Mouse (Mus musculus): ENCODE data around the gene D930048N14Rik. TPM values are rescaled to one million over a fixed set of nuclear protein-coding genes. Genes with fewer than 3 reads are reported as not detected.
"Not testable (repeated sequence)": the region's sequence is repeated elsewhere in the genome, so short reads cannot be mapped to it uniquely, and the experiment has no call there.

Gene D930048N14Rik
- total and polyA plus RNA-seq, 2 experiments from 2014 or later, result 0.08 to 0.78 TPM

GRCm38 (mm10) chr11:51658705-51659104 lies 8.0 kb downstream of the D930048N14Rik start:
- Histone ChIP-seq H3K4me1 (ENCODE audit: control insufficient read depth, insufficient read depth) (peaks cover 3% of the 10 kb centered on the region; the same call in 1 of the 2 replicates), H3K36me3 (replicated peaks; ENCODE audit: control insufficient read depth, insufficient read depth, low read length) (no peaks in the 10 kb centered on the region), H3K9ac (replicated peaks; ENCODE audit: low read depth, low read length) (0 out of 2 replicates have a peak overlapping the region, but pooled peaks have one; percentile 26), H3K4me2 (ENCODE audit: low read depth, low read length) (no peak overlapping the region), H3K4me3 (ENCODE audit: low read depth, low read length) (no peak overlapping the region), H3K9me3 (replicated peaks; ENCODE audit: control insufficient read depth, low read length) (no peaks in the 10 kb centered on the region), H3K27ac (ENCODE audit: low read depth) (no peak overlapping the region), H3K27me3 (ENCODE audit: control insufficient read depth, insufficient read depth, low read length) (no peaks in the 10 kb centered on the region)
- ATAC-seq (ENCODE audit: insufficient read depth, low read depth) (peak; percentile 44; the same call in 1 of the 2 replicates), DNase-seq (ENCODE audit: low spot score) (peak; percentile 38)
- no peak for TF ChIP-seq EP300 (IDR thresholded peaks at IDR 0.05; ENCODE audit: low read depth)
- no peak for TF ChIP-seq CTCF (IDR thresholded peaks at IDR 0.05; ENCODE audit: low read depth)
- WGBS, result 34% methylated on average over 6 of the region's 6 CpGs

GRCm38 (mm10) chr11:51661867-51662365 lies 11.2 kb downstream of the D930048N14Rik start:
- peaks cover 3% of the 10 kb centered on the region; the same call in 1 of the 2 replicates for H3K4me1 ChIP-seq (ENCODE audit: control insufficient read depth, insufficient read depth)
- no peak for TF ChIP-seq EP300 (IDR thresholded peaks at IDR 0.05; ENCODE audit: low read depth)
- no peak for TF ChIP-seq CTCF (IDR thresholded peaks at IDR 0.05; ENCODE audit: low read depth)
- H3K9me3 ChIP-seq (replicated peaks; ENCODE audit: control insufficient read depth, low read length), result no peaks in the 10 kb centered on the region
- no peak overlapping the region for H3K4me2 ChIP-seq (ENCODE audit: low read depth, low read length)
- H3K27ac ChIP-seq (ENCODE audit: low read depth), result no peak overlapping the region
- no peak overlapping the region for H3K9ac ChIP-seq (replicated peaks; ENCODE audit: low read depth, low read length)
- no peak overlapping the region for H3K4me3 ChIP-seq (ENCODE audit: low read depth, low read length)
- WGBS, result 87% methylated on average over 16 of the region's 16 CpGs
- H3K36me3 ChIP-seq (replicated peaks; ENCODE audit: control insufficient read depth, insufficient read depth, low read length), result no peaks in the 10 kb centered on the region
- H3K27me3 ChIP-seq (ENCODE audit: control insufficient read depth, insufficient read depth, low read length), result no peaks in the 10 kb centered on the region
- ATAC-seq (ENCODE audit: insufficient read depth, low read depth) (no peak), DNase-seq (ENCODE audit: low spot score) (no peak)

DNA sequence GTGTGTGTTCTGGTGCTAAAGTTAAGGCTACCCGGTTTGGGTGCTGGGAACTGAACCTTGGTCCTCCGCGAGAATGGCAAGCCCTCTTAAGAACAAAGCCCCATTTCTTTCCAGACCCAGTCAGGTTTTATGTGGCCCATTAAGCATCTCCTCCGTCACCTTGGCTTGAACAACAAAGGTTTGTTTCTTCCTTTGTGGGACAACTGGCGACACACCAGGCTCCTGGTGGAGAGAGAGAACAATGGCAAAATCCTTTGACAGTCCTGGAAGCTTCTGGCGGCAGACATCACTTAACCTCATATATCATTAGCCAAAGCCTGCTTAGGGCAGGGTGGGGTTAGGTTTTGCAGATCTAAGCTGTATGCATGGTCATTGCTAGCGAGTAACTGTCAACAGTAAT lies 11.9 kb downstream of the D930048N14Rik start:
- no peak overlapping the region for H3K4me2 ChIP-seq (ENCODE audit: low read depth, low read length)
- no peak for TF ChIP-seq CTCF (IDR thresholded peaks at IDR 0.05; ENCODE audit: low read depth)
- TF ChIP-seq EP300 (IDR thresholded peaks at IDR 0.05; ENCODE audit: low read depth), result no peak
- ATAC-seq (ENCODE audit: insufficient read depth, low read depth) (no peak), DNase-seq (ENCODE audit: low spot score) (no peak)
- no peaks in the 10 kb centered on the region for H3K36me3 ChIP-seq (replicated peaks; ENCODE audit: control insufficient read depth, insufficient read depth, low read length)
- H3K9ac ChIP-seq (replicated peaks; ENCODE audit: low read depth, low read length), result no peak overlapping the region
- no peak overlapping the region for H3K4me3 ChIP-seq (ENCODE audit: low read depth, low read length)
- 73% methylated on average over 7 of the region's 7 CpGs for WGBS
- no peaks in the 10 kb centered on the region for H3K27me3 ChIP-seq (ENCODE audit: control insufficient read depth, insufficient read depth, low read length)
- peaks cover 3% of the 10 kb centered on the region; the same call in 1 of the 2 replicates for H3K4me1 ChIP-seq (ENCODE audit: control insufficient read depth, insufficient read depth)
- no peak overlapping the region for H3K27ac ChIP-seq (ENCODE audit: low read depth)
- H3K9me3 ChIP-seq (replicated peaks; ENCODE audit: control insufficient read depth, low read length), result no peaks in the 10 kb centered on the region

GRCm38 (mm10) chr11:51664747-51665146 lies 14.0 kb downstream of the D930048N14Rik start:
- not testable (repeated sequence) for H3K4me1 ChIP-seq (ENCODE audit: control insufficient read depth, insufficient read depth); H3K4me2 ChIP-seq (ENCODE audit: low read depth, low read length); ATAC-seq (ENCODE audit: insufficient read depth, low read depth); H3K9ac ChIP-seq (replicated peaks; ENCODE audit: low read depth, low read length); H3K36me3 ChIP-seq (replicated peaks; ENCODE audit: control insufficient read depth, insufficient read depth, low read length); H3K4me3 ChIP-seq (ENCODE audit: low read depth, low read length); H3K9me3 ChIP-seq (replicated peaks; ENCODE audit: control insufficient read depth, low read length); H3K27me3 ChIP-seq (ENCODE audit: control insufficient read depth, insufficient read depth, low read length); H3K27ac ChIP-seq (ENCODE audit: low read depth); DNase-seq (ENCODE audit: low spot score)
- WGBS, result 85% methylated on average over 7 of the region's 7 CpGs

DNA sequence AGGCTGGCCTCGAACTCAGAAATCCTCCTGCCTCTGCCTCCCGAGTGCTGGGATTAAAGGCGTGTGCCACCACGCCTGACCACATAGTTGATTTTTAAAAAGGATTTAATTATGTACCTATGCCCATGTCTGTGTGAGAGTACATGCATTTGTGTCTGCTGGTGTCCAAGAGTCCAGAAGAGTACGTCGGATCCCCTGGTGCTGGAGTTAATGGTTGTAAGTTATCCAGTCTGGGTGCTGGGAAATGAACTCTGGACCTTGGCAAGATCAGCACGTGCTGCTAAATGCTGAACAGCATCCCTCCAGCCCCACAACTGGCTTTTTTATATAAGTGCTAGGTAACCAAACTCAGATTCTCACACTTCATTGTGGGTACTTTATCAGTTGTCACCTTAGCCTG lies 20.1 kb downstream of the D930048N14Rik start:
- Histone ChIP-seq H3K4me1 (ENCODE audit: control insufficient read depth, insufficient read depth) (no peaks in the 10 kb centered on the region), H3K4me2 (ENCODE audit: low read depth, low read length) (no peak overlapping the region), H3K9me3 (replicated peaks; ENCODE audit: control insufficient read depth, low read length) (no peaks in the 10 kb centered on the region), H3K36me3 (replicated peaks; ENCODE audit: control insufficient read depth, insufficient read depth, low read length) (no peaks in the 10 kb centered on the region), H3K9ac (replicated peaks; ENCODE audit: low read depth, low read length) (no peak overlapping the region), H3K27me3 (ENCODE audit: control insufficient read depth, insufficient read depth, low read length) (no peaks in the 10 kb centered on the region), H3K4me3 (ENCODE audit: low read depth, low read length) (no peak overlapping the region), H3K27ac (ENCODE audit: low read depth) (no peak overlapping the region)
- 84% methylated on average over 7 of the region's 7 CpGs for WGBS
- DNase-seq (ENCODE audit: low spot score) (no peak), ATAC-seq (ENCODE audit: insufficient read depth, low read depth) (no peak)
- no peak for TF ChIP-seq CTCF (IDR thresholded peaks at IDR 0.05; ENCODE audit: low read depth)
- no peak for TF ChIP-seq EP300 (IDR thresholded peaks at IDR 0.05; ENCODE audit: low read depth)

GRCm38 (mm10) chr11:51671376-51671775 lies 20.6 kb downstream of the D930048N14Rik start:
- ATAC-seq (ENCODE audit: insufficient read depth, low read depth), result no peak
- 67% methylated on average over 2 of the region's 2 CpGs for WGBS
- H3K4me2 ChIP-seq (ENCODE audit: low read depth, low read length), result no peak overlapping the region

More at GRCm38 (mm10) chr11:51671376-51671775, 20.6 kb downstream of the D930048N14Rik start:
- Histone ChIP-seq H3K9me3 (replicated peaks; ENCODE audit: control insufficient read depth, low read length) (no peaks in the 10 kb centered on the region), H3K27me3 (ENCODE audit: control insufficient read depth, insufficient read depth, low read length) (no peaks in the 10 kb centered on the region), H3K36me3 (replicated peaks; ENCODE audit: control insufficient read depth, insufficient read depth, low read length) (no peaks in the 10 kb centered on the region), H3K4me1 (ENCODE audit: control insufficient read depth, insufficient read depth) (no peaks in the 10 kb centered on the region), H3K4me3 (ENCODE audit: low read depth, low read length) (no peak overlapping the region), H3K9ac (replicated peaks; ENCODE audit: low read depth, low read length) (no peak overlapping the region), H3K27ac (ENCODE audit: low read depth) (no peak overlapping the region)
- no peak for DNase-seq (ENCODE audit: low spot score)
- no peak for TF ChIP-seq EP300 (IDR thresholded peaks at IDR 0.05; ENCODE audit: low read depth)
- no peak for TF ChIP-seq CTCF (IDR thresholded peaks at IDR 0.05; ENCODE audit: low read depth)

Measured in heart, postnatal 0 days (tissue).